Mouse (Mus musculus) midbrain, embryonic 13.5 days (tissue): Measurements from ENCODE around the gene Bcl11a. TPM values are rescaled to one million over a fixed set of nuclear protein-coding genes. Genes with fewer than 3 reads are reported as not detected.

ENCODE experiments used
- ATAC-seq: fragments of 200-750 bp; cut with Nextera tagmentation; 2 replicates; pipeline ENCODE4 v1.8.0; 2017; ENCODE audit warnings: mild to moderate bottlenecking, moderate TSS enrichment, moderate library complexity
- H3K27ac ChIP-seq: fragments of 300-500 bp; sonication (generic); 2 replicates; pipeline ENCODE4 v1.5.1; 2015; ENCODE audit warnings: inconsistent platforms, mild to moderate bottlenecking, moderate library complexity
- H3K27me3 ChIP-seq: fragments of 300-500 bp; sonication (generic); 2 replicates; pipeline ENCODE4 v1.6.1; 2015; ENCODE audit warnings: mild to moderate bottlenecking, inconsistent platforms
- H3K36me3 ChIP-seq: fragments of 300-500 bp; sonication (generic); 2 replicates; pipeline ENCODE4 v1.6.1; 2015; ENCODE audit warnings: mild to moderate bottlenecking, inconsistent platforms
- H3K4me1 ChIP-seq: fragments of 300-500 bp; sonication (generic); replicated peaks from 2 replicates; pipeline ENCODE4 v1.6.1; 2015; ENCODE audit warnings: inconsistent platforms
- H3K4me2 ChIP-seq: fragments of 300-500 bp; sonication (generic); replicated peaks from 2 replicates; pipeline ENCODE4 v1.6.1; 2015; ENCODE audit warnings: moderate library complexity, mild to moderate bottlenecking, inconsistent platforms
- H3K4me3 ChIP-seq: fragments of 300-500 bp; sonication (generic); replicated peaks from 2 replicates; pipeline ENCODE4 v1.5.1; 2015; ENCODE audit warnings: mild to moderate bottlenecking, inconsistent platforms
- H3K9ac ChIP-seq: fragments of 300-500 bp; sonication (generic); replicated peaks from 2 replicates; pipeline ENCODE4 v1.6.1; 2015; ENCODE audit warnings: mild to moderate bottlenecking, inconsistent platforms
- H3K9me3 ChIP-seq: fragments of 300-500 bp; sonication (generic); 2 replicates; pipeline ENCODE4 v1.6.1; 2016; ENCODE audit warnings: mild to moderate bottlenecking, inconsistent platforms
- WGBS: fragments of 180-500 bp; shearing (Covaris S2); methylation state at CpG from one replicate; pipeline ENCODE4 v1.1.7; 2015; 5-methylcytosine and 5-hydroxymethylcytosine counted together
- polyA plus RNA-seq: library from polyadenylated mRNA; unstranded; fragments of >200 nt; fragmentation: Nextera tagmentation; extraction: Ambion mirVana; gene quantifications from 2 replicates; pipeline ENCODE4 v1.2.1, GENCODE M21; 2015

Bcl11a gene
- polyA plus RNA-seq, 1 experiment from 2014 or later, result 102 TPM

- no peaks in the 10 kb centered on the region for H3K27me3 ChIP-seq
Observed at GRCm38 (mm10) chr11:24081687-24082384, 4.0 kb downstream of the Bcl11a start.

GRCm38 (mm10) chr11:24082385-24083075 is 4.7 kb downstream of the Bcl11a start:
- H3K27ac ChIP-seq, result peak overlapping the region; percentile 97
- no peaks in the 10 kb centered on the region for H3K9me3 ChIP-seq
- peaks cover 57% of the 10 kb centered on the region for H3K4me1 ChIP-seq
- peak overlapping the region; percentile 95 for H3K9ac ChIP-seq
- H3K27me3 ChIP-seq, result no peaks in the 10 kb centered on the region
- H3K4me2 ChIP-seq, result peak overlapping the region; percentile 93
- peaks cover 23% of the 10 kb centered on the region for H3K36me3 ChIP-seq
- peak overlapping the region; percentile 79 for H3K4me3 ChIP-seq
- no peak for ATAC-seq
- 13% methylated on average over 11 of the region's 11 CpGs for WGBS

More at GRCm38 (mm10) chr11:24081687-24082384, 4.0 kb downstream of the Bcl11a start:
- Histone ChIP-seq H3K4me1 (peaks cover 50% of the 10 kb centered on the region), H3K36me3 (peaks cover 16% of the 10 kb centered on the region), H3K27ac (peak overlapping the region; percentile 97), H3K9me3 (no peaks in the 10 kb centered on the region), H3K4me3 (peak overlapping the region; percentile 79), H3K9ac (peak overlapping the region; percentile 95), H3K4me2 (peak overlapping the region; percentile 93)
- peak; percentile 9; the same call in 1 of the 2 replicates for ATAC-seq
- under 1% methylated on average over 43 of the region's 43 CpGs for WGBS

DNA sequence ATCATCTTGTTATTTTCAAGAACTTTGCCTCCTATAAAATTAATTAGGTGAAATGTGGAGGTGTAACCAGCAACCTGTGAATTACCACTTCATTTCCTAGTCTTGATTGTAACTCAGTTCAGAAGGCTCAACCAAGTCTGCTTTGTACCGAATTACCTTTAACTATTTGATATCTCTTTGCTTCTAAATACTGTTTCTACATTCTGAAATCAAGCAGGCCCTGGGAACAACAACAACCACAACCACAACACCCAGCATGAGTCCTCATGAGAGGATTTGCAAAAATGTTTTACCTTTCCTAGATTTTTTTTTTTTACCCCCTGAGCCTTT is 5.2 kb downstream of the Bcl11a start:
- Histone ChIP-seq H3K9ac (peak overlapping the region; percentile 66), H3K27ac (peak overlapping the region; percentile 64), H3K36me3 (peaks cover 28% of the 10 kb centered on the region), H3K27me3 (no peaks in the 10 kb centered on the region), H3K4me2 (peak overlapping the region; percentile 93), H3K9me3 (no peaks in the 10 kb centered on the region), H3K4me3 (peak overlapping the region; percentile 79), H3K4me1 (peaks cover 62% of the 10 kb centered on the region)
- ATAC-seq, result no peak
- 40% methylated on average over 1 of the region's 1 CpGs for WGBS

DNA sequence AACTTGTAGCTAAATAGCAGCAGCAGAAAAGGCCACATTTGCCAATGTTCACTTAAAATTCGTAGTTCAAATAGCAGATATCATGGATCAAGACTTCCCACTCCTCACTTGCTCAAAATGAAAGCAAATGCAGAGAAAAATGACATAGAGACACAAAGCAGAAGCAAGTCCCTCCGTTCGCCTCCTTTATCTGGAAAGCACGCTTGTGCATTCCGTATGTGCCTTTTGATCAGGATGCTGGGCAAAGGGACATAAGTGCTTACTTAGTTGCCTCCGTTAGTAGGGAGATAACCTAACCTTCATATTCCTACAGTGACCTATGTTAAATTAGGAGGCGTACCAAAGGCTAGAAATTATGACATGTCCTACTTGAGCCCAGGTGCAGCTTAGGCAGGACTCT is 5.6 kb downstream of the Bcl11a start:
- Histone ChIP-seq H3K27ac (peak overlapping the region; percentile 64), H3K9me3 (no peaks in the 10 kb centered on the region), H3K36me3 (peaks cover 32% of the 10 kb centered on the region), H3K9ac (peak overlapping the region; percentile 66), H3K27me3 (no peaks in the 10 kb centered on the region), H3K4me2 (peak overlapping the region; percentile 93), H3K4me1 (peaks cover 66% of the 10 kb centered on the region), H3K4me3 (peak overlapping the region; percentile 79)
- ATAC-seq, result no peak
- WGBS, result 42% methylated on average over 7 of the region's 7 CpGs

DNA sequence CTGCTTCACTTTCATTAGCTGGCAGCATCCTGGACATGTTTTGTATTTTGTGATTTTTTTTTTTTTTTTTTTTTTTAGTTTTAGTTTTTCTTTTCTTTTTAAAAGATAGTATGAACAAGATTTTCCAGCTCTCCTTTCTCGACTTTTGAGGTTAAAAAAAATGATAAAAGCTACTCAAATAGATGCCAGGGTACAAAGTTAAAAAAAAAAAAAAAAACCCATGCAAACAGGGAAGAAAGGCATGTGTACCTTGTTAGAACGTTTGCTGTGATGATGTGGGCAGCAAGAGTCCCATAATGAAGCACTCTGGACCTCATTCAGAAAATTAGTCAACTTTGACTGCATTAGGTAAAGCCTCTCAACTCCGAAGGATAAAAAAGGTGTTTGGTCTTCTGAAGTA is 6.2 kb downstream of the Bcl11a start:
- peaks cover 73% of the 10 kb centered on the region for H3K4me1 ChIP-seq

DNA sequence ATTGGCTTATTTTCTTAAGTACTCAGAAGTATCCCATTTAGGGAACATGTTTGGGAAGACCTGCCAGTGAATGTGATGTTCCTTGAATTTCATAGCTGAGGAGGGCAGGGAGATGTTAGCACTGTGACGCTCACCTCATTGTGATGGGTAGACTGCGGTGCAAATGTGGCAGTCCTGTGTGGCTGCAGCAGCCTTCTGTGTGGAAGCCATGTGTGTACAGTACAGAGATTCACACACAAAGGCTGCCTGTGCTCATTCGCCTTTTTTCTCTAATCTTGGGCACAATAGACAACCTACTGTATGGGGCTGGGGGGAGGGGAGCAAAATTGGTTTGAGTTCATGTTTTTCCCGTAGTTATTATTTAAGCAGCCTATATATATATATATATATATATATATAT is 6.7 kb downstream of the Bcl11a start:
- WGBS, result 52% methylated on average over 4 of the region's 4 CpGs
- H3K36me3 ChIP-seq, result peaks cover 35% of the 10 kb centered on the region
- peak overlapping the region; percentile 25 for H3K4me3 ChIP-seq
- peaks cover 78% of the 10 kb centered on the region for H3K4me1 ChIP-seq
- H3K27ac ChIP-seq, result peak overlapping the region; percentile 72
- no peak for ATAC-seq
- H3K9me3 ChIP-seq, result no peaks in the 10 kb centered on the region
- peak overlapping the region; percentile 61 for H3K9ac ChIP-seq
- peak overlapping the region; percentile 47 for H3K4me2 ChIP-seq
- no peaks in the 10 kb centered on the region for H3K27me3 ChIP-seq

More for the DNA sequence above, 6.2 kb downstream of the Bcl11a start:
- H3K27ac ChIP-seq, result peak overlapping the region; percentile 72; the same call in 1 of the 2 replicates
- peak overlapping the region; percentile 79 for H3K4me3 ChIP-seq
- H3K9ac ChIP-seq, result peak overlapping the region; percentile 61
- H3K27me3 ChIP-seq, result no peaks in the 10 kb centered on the region
- 54% methylated on average over 3 of the region's 3 CpGs for WGBS
- no peak for ATAC-seq
- peaks cover 32% of the 10 kb centered on the region for H3K36me3 ChIP-seq
- no peaks in the 10 kb centered on the region for H3K9me3 ChIP-seq
- peak overlapping the region; percentile 93 for H3K4me2 ChIP-seq

GRCm38 (mm10) chr11:24085986-24086385 is 8.1 kb downstream of the Bcl11a start:
- ATAC-seq, result no peak
- H3K4me2 ChIP-seq, result peak overlapping the region; percentile 9
- peaks cover 38% of the 10 kb centered on the region for H3K36me3 ChIP-seq
- no peak overlapping the region for H3K4me3 ChIP-seq
- no peaks in the 10 kb centered on the region; the same call in 1 of the 2 replicates for H3K27me3 ChIP-seq
- H3K9ac ChIP-seq, result no peak overlapping the region
- WGBS, result 67% methylated on average over 6 of the region's 6 CpGs
- H3K27ac ChIP-seq, result peak overlapping the region; percentile 40
- no peaks in the 10 kb centered on the region for H3K9me3 ChIP-seq
- peaks cover 85% of the 10 kb centered on the region for H3K4me1 ChIP-seq

DNA sequence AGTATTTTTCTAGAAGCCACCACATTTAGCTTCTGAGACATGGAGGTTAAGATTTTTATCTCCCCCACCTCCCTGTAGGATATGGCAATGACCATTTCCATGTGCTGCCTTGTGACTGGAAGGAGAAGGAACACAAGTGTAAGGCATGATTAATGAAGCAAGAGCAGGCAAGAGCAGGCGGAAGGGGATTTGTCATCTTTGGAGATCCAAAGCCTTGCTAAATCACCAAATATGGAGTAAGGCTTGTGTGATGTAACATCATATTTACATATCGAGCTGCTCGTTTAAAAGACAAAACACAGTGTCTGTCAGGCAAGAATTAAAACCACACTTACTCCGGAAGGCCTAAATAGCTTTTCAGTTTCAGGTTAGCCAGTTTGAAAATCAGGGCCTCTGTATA is 9.2 kb downstream of the Bcl11a start:
- H3K36me3 ChIP-seq, result peaks cover 38% of the 10 kb centered on the region
- H3K4me1 ChIP-seq, result peaks cover 95% of the 10 kb centered on the region
- ATAC-seq, result no peak
- H3K9me3 ChIP-seq, result no peaks in the 10 kb centered on the region
- H3K4me2 ChIP-seq, result no peak overlapping the region
- H3K27ac ChIP-seq, result 0 out of 2 replicates have a peak overlapping the region, but pooled peaks have one; percentile 14
- no peaks in the 10 kb centered on the region; the same call in 1 of the 2 replicates for H3K27me3 ChIP-seq
- no peak overlapping the region for H3K4me3 ChIP-seq
- H3K9ac ChIP-seq, result no peak overlapping the region
- WGBS, result 63% methylated on average over 4 of the region's 4 CpGs

DNA sequence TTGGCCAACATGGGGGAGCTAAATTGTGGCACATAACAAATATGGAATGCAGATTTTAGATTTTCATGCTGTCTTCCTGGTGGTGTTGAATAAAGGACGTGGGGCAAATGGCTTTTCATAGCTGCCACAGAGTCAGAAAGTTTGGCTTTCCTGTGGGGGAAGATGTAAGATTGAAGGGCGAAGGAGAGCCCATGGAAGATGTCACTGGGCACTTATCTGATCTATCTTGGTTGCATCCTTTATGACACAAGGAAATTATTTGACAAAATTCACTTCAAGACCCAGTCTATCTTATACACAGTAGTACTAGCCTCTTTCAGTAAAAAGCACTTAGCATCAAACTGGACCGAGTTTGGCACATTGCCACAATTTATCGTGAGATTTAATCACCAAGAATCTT is 12.6 kb downstream of the Bcl11a start:
- no peak overlapping the region for H3K27ac ChIP-seq
- H3K4me2 ChIP-seq, result no peak overlapping the region
- no peaks in the 10 kb centered on the region for H3K9me3 ChIP-seq
- H3K27me3 ChIP-seq, result no peaks in the 10 kb centered on the region; the same call in 1 of the 2 replicates
- 78% methylated on average over 4 of the region's 4 CpGs for WGBS
- H3K36me3 ChIP-seq, result peaks cover 40% of the 10 kb centered on the region
- no peak for ATAC-seq
- no peak overlapping the region for H3K4me3 ChIP-seq
- H3K4me1 ChIP-seq, result peaks cover 95% of the 10 kb centered on the region
- H3K9ac ChIP-seq, result no peak overlapping the region

DNA sequence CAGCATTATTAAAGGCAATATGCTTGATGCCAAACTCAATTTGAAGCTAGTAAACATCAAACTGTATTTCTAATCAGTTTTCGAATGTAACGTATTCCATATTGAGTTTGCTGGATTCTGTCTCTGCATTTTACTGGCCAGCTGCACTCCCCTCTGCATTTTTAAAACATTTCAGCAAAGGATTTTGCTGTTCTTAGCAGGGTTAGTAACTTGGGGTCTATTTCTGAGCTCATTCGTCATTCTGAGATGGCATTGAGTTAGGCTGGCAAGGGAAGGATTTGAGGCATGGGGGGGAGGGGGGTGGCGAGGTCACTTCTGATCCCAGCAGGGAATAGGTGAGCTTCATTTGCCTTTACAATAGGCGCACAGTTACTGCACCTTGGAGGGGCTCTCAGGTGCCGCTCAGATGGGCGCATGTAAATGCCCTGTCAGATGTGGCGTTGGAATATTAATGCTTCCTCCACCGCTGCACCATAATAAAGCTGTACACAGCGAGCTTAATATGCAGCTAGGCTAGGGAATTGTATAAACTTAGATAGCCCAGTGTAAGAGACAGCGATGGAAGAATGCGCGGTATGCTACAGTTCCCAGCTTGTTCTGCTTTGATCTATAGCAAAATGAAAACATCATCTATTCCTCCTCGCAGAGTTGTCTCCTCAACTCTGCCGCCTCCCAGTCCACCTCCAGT is 13.7 kb downstream of the Bcl11a start:
- H3K9ac ChIP-seq, result peak overlapping the region; percentile 36; the same call in 1 of the 2 replicates
- no peaks in the 10 kb centered on the region; the same call in 1 of the 2 replicates for H3K27me3 ChIP-seq
- WGBS, result 19% methylated on average over 15 of the region's 15 CpGs
- H3K9me3 ChIP-seq, result no peaks in the 10 kb centered on the region
- peak overlapping the region; percentile 18; the same call in 1 of the 2 replicates for H3K4me3 ChIP-seq
- H3K4me1 ChIP-seq, result peaks cover 95% of the 10 kb centered on the region
- peak overlapping the region; percentile 51; the same call in 1 of the 2 replicates for H3K27ac ChIP-seq
- peak; percentile 57 for ATAC-seq
- H3K4me2 ChIP-seq, result peak overlapping the region; percentile 46
- peaks cover 29% of the 10 kb centered on the region for H3K36me3 ChIP-seq

DNA sequence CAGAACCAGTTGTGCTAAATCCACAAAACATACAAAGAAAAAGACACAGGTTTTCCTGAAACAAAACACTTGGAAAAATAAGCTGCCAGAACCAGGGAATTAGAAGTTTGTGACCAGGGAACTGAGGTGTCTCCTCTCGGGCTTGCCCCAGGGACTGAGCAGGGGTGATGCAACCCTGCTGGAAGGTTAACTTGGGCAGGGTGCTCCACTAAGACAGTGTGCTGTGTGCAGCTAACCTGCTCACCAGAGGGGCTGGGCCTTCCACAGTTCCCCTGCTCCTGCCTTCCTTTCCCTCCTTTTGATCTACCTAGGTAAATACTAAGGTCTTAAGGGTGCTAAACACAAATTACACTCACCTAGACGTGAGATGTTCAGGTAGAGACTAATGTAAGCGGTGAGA is 14.8 kb downstream of the Bcl11a start:
- Histone ChIP-seq H3K9ac (no peak overlapping the region), H3K4me3 (no peak overlapping the region), H3K9me3 (no peaks in the 10 kb centered on the region), H3K4me1 (peaks cover 95% of the 10 kb centered on the region), H3K36me3 (peaks cover 19% of the 10 kb centered on the region), H3K27me3 (no peaks in the 10 kb centered on the region; the same call in 1 of the 2 replicates), H3K4me2 (no peak overlapping the region), H3K27ac (no peak overlapping the region)
- 59% methylated on average over 3 of the region's 3 CpGs for WGBS
- ATAC-seq, result no peak
